Mouse (Mus musculus): ENCODE results near the gene Fthl17d. TPM values are rescaled to one million over a fixed set of nuclear protein-coding genes. Genes with fewer than 3 reads are reported as not detected.
"Not testable (repeated sequence)": the region's sequence is repeated elsewhere in the genome, so short reads cannot be mapped to it uniquely, and the experiment has no call there.

Gene Fthl17d
- polyA plus RNA-seq (2015; fragmentation: Nextera tagmentation; extraction: Ambion mirVana) = not detected in 2 replicates

DNA sequence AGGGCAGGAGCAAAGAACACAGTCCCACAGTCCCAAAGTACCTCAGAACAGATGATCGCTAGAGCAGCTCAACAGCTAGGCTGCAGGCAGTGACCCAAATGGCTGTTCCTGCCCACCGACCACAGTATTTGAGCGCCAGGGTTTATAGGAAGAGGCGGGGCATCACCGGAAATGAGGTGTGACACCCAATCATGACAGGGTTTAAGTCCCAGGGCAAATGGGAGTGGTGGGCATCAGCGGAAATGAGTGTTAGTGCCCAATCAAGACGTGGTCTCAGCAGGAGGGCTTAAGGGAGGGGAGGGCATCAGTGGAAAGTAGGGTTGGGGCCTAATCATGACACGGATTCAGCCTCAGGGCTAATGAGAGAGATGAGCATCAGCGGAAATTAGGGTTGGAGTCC lies at the start of gene Fthl17d:
Gene Fthl17d, minus strand, starts transcription at position 101 of the 400 bp plus-strand sequence.
- no CpG with 5 or more reads among the region's 9 CpGs for WGBS
- H3K4me2 ChIP-seq (replicated peaks; ENCODE audit: low read depth); H3K36me3 ChIP-seq (ENCODE audit: control insufficient read depth, insufficient read depth); H3K27ac ChIP-seq (ENCODE audit: low read depth, low read length); H3K9me3 ChIP-seq (ENCODE audit: control insufficient read depth); H3K4me3 ChIP-seq (ENCODE audit: low read depth, low read length); H3K27me3 ChIP-seq (replicated peaks; ENCODE audit: control insufficient read depth, insufficient read depth, low read length); H3K9ac ChIP-seq (ENCODE audit: low read depth, low read length); H3K4me1 ChIP-seq (replicated peaks; ENCODE audit: control insufficient read depth, insufficient read depth, low read length); ATAC-seq: not testable (repeated sequence)

DNA sequence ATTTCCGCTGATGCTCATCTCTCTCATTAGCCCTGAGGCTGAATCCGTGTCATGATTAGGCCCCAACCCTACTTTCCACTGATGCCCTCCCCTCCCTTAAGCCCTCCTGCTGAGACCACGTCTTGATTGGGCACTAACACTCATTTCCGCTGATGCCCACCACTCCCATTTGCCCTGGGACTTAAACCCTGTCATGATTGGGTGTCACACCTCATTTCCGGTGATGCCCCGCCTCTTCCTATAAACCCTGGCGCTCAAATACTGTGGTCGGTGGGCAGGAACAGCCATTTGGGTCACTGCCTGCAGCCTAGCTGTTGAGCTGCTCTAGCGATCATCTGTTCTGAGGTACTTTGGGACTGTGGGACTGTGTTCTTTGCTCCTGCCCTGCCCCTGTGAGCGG lies 46.6 kb upstream of the Fthl17d start, which contains the start of gene Fthl17e:
Gene Fthl17e, plus strand, starts transcription at position 301 of the 400 bp plus-strand sequence.
- not testable (repeated sequence) for H3K4me3 ChIP-seq (ENCODE audit: low read depth, low read length); H3K4me1 ChIP-seq (replicated peaks; ENCODE audit: control insufficient read depth, insufficient read depth, low read length); ATAC-seq; H3K27ac ChIP-seq (ENCODE audit: low read depth, low read length); H3K9me3 ChIP-seq (ENCODE audit: control insufficient read depth); H3K9ac ChIP-seq (ENCODE audit: low read depth, low read length); H3K4me2 ChIP-seq (replicated peaks; ENCODE audit: low read depth); H3K27me3 ChIP-seq (replicated peaks; ENCODE audit: control insufficient read depth, insufficient read depth, low read length); H3K36me3 ChIP-seq (ENCODE audit: control insufficient read depth, insufficient read depth)
- whole genome bisulfite sequencing = no CpG with 5 or more reads among the region's 10 CpGs

DNA sequence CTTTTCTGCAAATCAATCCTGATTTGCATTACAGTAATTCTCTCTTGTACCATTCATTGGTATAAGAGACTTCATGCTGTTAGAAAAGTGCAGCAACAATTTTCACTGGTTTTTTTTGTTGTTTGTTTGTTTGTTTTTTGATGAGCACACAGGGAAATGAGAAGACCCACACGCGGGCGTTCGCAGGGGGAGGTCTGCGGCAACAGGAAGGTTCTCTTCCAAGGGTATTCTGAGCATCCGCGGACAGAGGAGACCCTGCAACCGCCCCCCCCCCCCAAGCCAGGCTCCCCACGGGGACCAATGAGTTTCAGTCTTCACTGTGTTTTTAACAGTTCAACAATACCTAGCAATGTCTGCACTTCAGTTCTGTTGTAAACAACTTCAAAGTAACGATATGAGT lies 32.9 kb upstream of the Fthl17d start:
- Histone ChIP-seq H3K27me3 (replicated peaks; ENCODE audit: control insufficient read depth, insufficient read depth, low read length) (no peaks in the 10 kb centered on the region), H3K4me2 (replicated peaks; ENCODE audit: low read depth) (no peak overlapping the region), H3K4me1 (replicated peaks; ENCODE audit: control insufficient read depth, insufficient read depth, low read length) (no peaks in the 10 kb centered on the region), H3K36me3 (ENCODE audit: control insufficient read depth, insufficient read depth) (no peaks in the 10 kb centered on the region), H3K4me3 (ENCODE audit: low read depth, low read length) (no peak overlapping the region), H3K9ac (ENCODE audit: low read depth, low read length) (no peak overlapping the region), H3K27ac (ENCODE audit: low read depth, low read length) (no peak overlapping the region), H3K9me3 (ENCODE audit: control insufficient read depth) (no peaks in the 10 kb centered on the region)
- ATAC-seq = no peak
- TF ChIP-seq CTCF (IDR thresholded peaks at IDR 0.05; ENCODE audit: low read depth) = no peak
- 53% methylated on average over 10 of the region's 10 CpGs for WGBS

DNA sequence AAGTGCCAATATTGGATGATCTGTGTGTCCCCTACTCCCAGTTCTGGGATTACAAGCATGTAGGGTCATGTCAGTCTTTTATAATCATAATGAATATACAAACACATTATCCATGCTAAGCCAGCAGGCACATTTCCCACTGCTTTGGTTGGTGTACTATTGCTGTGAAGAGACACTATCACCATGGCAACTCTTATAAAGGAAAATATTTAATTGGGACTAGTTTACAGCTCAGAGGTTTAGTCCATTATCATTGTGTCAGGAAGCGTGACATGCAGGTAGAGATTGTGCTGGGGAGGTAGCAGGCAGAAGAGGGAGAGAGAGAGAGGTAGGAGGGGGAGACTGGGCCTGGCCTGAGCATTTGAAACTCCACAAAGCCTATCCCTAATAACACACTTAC lies 29.5 kb upstream of the Fthl17d start:
- ATAC-seq = no peak
- TF ChIP-seq CTCF (IDR thresholded peaks at IDR 0.05; ENCODE audit: low read depth) = no peak
- H3K4me2 ChIP-seq (replicated peaks; ENCODE audit: low read depth) = no peak overlapping the region
- no peak overlapping the region for H3K4me3 ChIP-seq (ENCODE audit: low read depth, low read length)
- no peak overlapping the region for H3K27ac ChIP-seq (ENCODE audit: low read depth, low read length)
- H3K9me3 ChIP-seq (ENCODE audit: control insufficient read depth) = no peaks in the 10 kb centered on the region
- WGBS = 60% methylated on average over 1 of the region's 1 CpGs
- no peaks in the 10 kb centered on the region for H3K27me3 ChIP-seq (replicated peaks; ENCODE audit: control insufficient read depth, insufficient read depth, low read length)
- no peaks in the 10 kb centered on the region for H3K36me3 ChIP-seq (ENCODE audit: control insufficient read depth, insufficient read depth)
- H3K9ac ChIP-seq (ENCODE audit: low read depth, low read length) = no peak overlapping the region
- H3K4me1 ChIP-seq (replicated peaks; ENCODE audit: control insufficient read depth, insufficient read depth, low read length) = no peaks in the 10 kb centered on the region

DNA sequence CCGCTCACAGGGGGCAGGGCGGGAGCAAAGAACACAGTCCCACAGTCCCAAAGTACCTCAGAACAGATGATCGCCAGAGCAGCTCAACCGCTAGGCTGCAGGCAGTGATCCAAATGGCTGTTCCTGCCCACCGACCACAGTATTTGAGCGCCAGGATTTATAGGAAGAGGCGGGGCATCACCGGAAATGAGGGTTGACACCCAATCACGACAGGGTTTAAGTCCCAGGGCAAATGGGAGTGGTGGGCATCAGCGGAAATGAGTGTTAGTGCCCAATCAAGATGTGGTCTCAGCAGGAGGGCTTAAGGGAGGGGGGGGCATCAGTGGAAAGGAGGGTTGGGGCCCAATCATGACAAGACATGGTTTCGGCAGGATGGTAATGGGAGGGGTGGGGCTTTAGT lies 10.1 kb downstream of the Fthl17d start, which contains the start of gene Fthl17c:
Gene Fthl17c, minus strand, starts transcription at position 101 of the 400 bp plus-strand sequence.
- no CpG with 5 or more reads among the region's 11 CpGs for WGBS
- not testable (repeated sequence) for ATAC-seq; H3K4me3 ChIP-seq (ENCODE audit: low read depth, low read length); H3K9ac ChIP-seq (ENCODE audit: low read depth, low read length); H3K27ac ChIP-seq (ENCODE audit: low read depth, low read length); H3K36me3 ChIP-seq (ENCODE audit: control insufficient read depth, insufficient read depth); H3K9me3 ChIP-seq (ENCODE audit: control insufficient read depth); H3K4me1 ChIP-seq (replicated peaks; ENCODE audit: control insufficient read depth, insufficient read depth, low read length); H3K27me3 ChIP-seq (replicated peaks; ENCODE audit: control insufficient read depth, insufficient read depth, low read length); H3K4me2 ChIP-seq (replicated peaks; ENCODE audit: low read depth)

DNA sequence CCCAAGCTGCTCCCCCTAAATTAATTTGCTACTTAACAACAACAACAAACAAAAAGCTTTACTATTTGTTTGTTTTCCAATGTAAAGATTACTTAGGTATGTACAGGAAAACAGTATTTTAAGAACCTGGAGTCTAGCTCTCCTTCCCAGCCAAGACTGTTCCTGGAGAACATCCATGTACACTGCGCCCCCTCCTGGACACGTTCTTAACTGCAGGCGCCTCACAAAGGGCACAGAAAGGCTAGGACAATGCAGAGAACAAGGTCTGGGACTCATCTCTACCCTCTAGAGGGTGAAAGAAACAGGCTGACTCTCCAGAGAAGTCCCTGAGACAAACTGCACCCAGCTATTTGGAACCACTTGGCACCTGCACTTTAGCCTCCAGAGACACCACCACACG lies 21.9 kb downstream of the Fthl17d start:
- TF ChIP-seq CTCF (IDR thresholded peaks at IDR 0.05; ENCODE audit: low read depth) = peak; percentile 31
- not testable (repeated sequence) for ATAC-seq; H3K4me3 ChIP-seq (ENCODE audit: low read depth, low read length); H3K4me1 ChIP-seq (replicated peaks; ENCODE audit: control insufficient read depth, insufficient read depth, low read length); H3K36me3 ChIP-seq (ENCODE audit: control insufficient read depth, insufficient read depth); H3K27me3 ChIP-seq (replicated peaks; ENCODE audit: control insufficient read depth, insufficient read depth, low read length); H3K27ac ChIP-seq (ENCODE audit: low read depth, low read length); H3K4me2 ChIP-seq (replicated peaks; ENCODE audit: low read depth); H3K9ac ChIP-seq (ENCODE audit: low read depth, low read length); H3K9me3 ChIP-seq (ENCODE audit: control insufficient read depth)
- 48% methylated on average over 4 of the region's 4 CpGs for WGBS

DNA sequence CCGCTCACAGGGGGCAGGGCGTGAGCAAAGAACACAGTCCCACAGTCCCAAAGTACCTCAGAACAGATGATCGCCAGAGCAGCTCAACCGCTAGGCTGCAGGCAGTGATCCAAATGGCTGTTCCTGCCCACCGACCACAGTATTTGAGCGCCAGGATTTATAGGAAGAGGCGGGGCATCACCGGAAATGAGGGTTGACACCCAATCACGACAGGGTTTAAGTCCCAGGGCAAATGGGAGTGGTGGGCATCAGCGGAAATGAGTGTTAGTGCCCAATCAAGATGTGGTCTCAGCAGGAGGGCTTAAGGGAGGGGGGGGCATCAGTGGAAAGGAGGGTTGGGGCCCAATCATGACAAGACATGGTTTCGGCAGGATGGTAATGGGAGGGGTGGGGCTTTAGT lies 23.7 kb downstream of the Fthl17d start, which contains the start of gene Fthl17b:
Gene Fthl17b, minus strand, starts transcription at position 101 of the 400 bp plus-strand sequence.
- 88% methylated on average over 4 of the region's 11 CpGs for WGBS
- H3K36me3 ChIP-seq (ENCODE audit: control insufficient read depth, insufficient read depth); ATAC-seq; H3K9ac ChIP-seq (ENCODE audit: low read depth, low read length); H3K4me1 ChIP-seq (replicated peaks; ENCODE audit: control insufficient read depth, insufficient read depth, low read length); H3K9me3 ChIP-seq (ENCODE audit: control insufficient read depth); H3K4me2 ChIP-seq (replicated peaks; ENCODE audit: low read depth); H3K4me3 ChIP-seq (ENCODE audit: low read depth, low read length); H3K27me3 ChIP-seq (replicated peaks; ENCODE audit: control insufficient read depth, insufficient read depth, low read length); H3K27ac ChIP-seq (ENCODE audit: low read depth, low read length): not testable (repeated sequence)
